Mouse (Mus musculus) stomach, embryonic 15.5 days (tissue): ENCODE measurements at regions not wholly inside any gene's neighbourhood (a gene's known extent, or its start where the extent isn't known, plus 50 kb on each side); places are given as distances from the start of the nearest gene placed in this dataset.

Experiments
- ATAC-seq: fragments of 200-750 bp; cut with Nextera tagmentation; 2 replicates; pipeline ENCODE4 v1.8.0; 2017; ENCODE audit warnings: low read depth, moderate number of reproducible peaks, moderate TSS enrichment; ENCODE audit not compliant: insufficient read depth, low FRiP score
- H3K27ac ChIP-seq: fragments of 300-500 bp; sonication (generic); 2 replicates; pipeline ENCODE4 v1.5.1; 2015; ENCODE audit warnings: mild to moderate bottlenecking, inconsistent platforms
- H3K27me3 ChIP-seq: fragments of 300-500 bp; sonication (generic); replicated peaks from 2 replicates; pipeline ENCODE4 v1.6.1; 2015; ENCODE audit warnings: inconsistent platforms
- H3K36me3 ChIP-seq: fragments of 300-500 bp; sonication (generic); 2 replicates; pipeline ENCODE4 v1.6.1; 2015; ENCODE audit warnings: inconsistent platforms
- H3K4me1 ChIP-seq: fragments of 300-500 bp; sonication (generic); 2 replicates; pipeline ENCODE4 v1.6.1; 2015; ENCODE audit warnings: inconsistent platforms
- H3K4me2 ChIP-seq: fragments of 300-500 bp; sonication (generic); 2 replicates; pipeline ENCODE4 v1.6.1; 2015; ENCODE audit warnings: mild to moderate bottlenecking, inconsistent platforms
- H3K4me3 ChIP-seq: fragments of 300-500 bp; sonication (generic); replicated peaks from 2 replicates; pipeline ENCODE4 v1.5.1; 2015; ENCODE audit warnings: inconsistent platforms
- H3K9ac ChIP-seq: fragments of 300-500 bp; sonication (generic); 2 replicates; pipeline ENCODE4 v1.6.1; 2015; ENCODE audit warnings: inconsistent platforms
- H3K9me3 ChIP-seq: fragments of 300-500 bp; sonication (generic); 2 replicates; pipeline ENCODE4 v1.6.1; 2016; ENCODE audit warnings: inconsistent platforms
- WGBS: fragments of 180-500 bp; shearing (Covaris S2); methylation state at CpG from one replicate; pipeline ENCODE4 v1.1.7; 2015; 5-methylcytosine and 5-hydroxymethylcytosine counted together

- ATAC-seq = no peak
- no peaks in the 10 kb centered on the region for H3K27me3 ChIP-seq
- H3K36me3 ChIP-seq = no peaks in the 10 kb centered on the region
- H3K9ac ChIP-seq = no peak overlapping the region
- H3K4me3 ChIP-seq = no peak overlapping the region
- H3K27ac ChIP-seq = no peak overlapping the region
- 23% methylated on average over 2 of the region's 2 CpGs for WGBS
- H3K4me1 ChIP-seq = no peaks in the 10 kb centered on the region; the same call in 1 of the 2 replicates
- no peak overlapping the region for H3K4me2 ChIP-seq
- H3K9me3 ChIP-seq = no peaks in the 10 kb centered on the region
Observed at GRCm38 (mm10) chr12:12534779-12535178, 272.8 kb downstream of the Fam49a start.

DNA sequence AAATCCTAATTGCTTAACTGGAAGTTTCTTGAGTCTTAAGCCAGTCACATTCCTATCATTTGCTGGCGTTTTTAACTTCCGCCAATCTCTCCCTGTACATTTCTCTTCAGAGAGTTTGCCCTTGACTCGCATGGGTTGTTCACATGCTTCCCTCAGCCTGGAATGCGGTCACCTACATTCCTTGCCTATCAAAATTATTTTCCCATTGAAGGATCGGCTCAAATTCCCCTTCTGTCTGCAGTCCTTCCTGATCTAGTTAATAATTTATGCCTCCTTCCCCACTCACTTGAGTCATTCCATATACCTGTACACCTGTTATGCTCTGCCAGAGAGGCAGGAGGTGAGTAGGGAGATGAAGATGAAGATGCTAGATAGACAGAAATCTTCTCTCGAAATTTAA is 268.9 kb downstream of the Fam49a start:
- no peak overlapping the region for H3K9ac ChIP-seq
- H3K4me1 ChIP-seq = no peaks in the 10 kb centered on the region; the same call in 1 of the 2 replicates
- no peak overlapping the region for H3K4me2 ChIP-seq
- no peak overlapping the region for H3K4me3 ChIP-seq
- H3K9me3 ChIP-seq = no peaks in the 10 kb centered on the region
- peak; percentile 74 for ATAC-seq
- H3K27ac ChIP-seq = 0 out of 2 replicates have a peak overlapping the region, but pooled peaks have one; percentile 16
- H3K27me3 ChIP-seq = no peaks in the 10 kb centered on the region
- no peaks in the 10 kb centered on the region for H3K36me3 ChIP-seq
- 50% methylated on average over 6 of the region's 6 CpGs for WGBS

DNA sequence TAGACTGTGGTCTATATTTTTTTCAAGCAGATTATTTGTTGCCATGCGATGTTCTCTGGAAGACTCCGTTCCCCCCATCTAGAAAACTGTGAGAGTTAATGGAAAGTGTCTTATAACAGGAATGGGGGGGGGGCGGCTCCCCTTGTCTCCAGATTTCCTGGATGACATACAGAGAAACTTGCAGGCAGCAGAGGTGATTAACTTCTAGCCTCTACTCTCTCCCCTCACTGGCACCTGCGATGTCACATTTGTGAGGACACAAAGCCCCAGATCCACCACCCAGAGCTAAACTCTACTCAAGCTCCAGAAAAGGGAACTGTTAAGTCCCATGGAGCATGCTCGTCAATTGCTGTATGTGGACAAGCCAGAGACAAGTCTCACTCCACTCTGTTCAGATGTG is 267.6 kb downstream of the Fam49a start:
- H3K4me3 ChIP-seq = no peak overlapping the region
- WGBS = 88% methylated on average over 5 of the region's 5 CpGs
- H3K27me3 ChIP-seq = no peaks in the 10 kb centered on the region
- no peak overlapping the region for H3K4me2 ChIP-seq
- no peaks in the 10 kb centered on the region; the same call in 1 of the 2 replicates for H3K4me1 ChIP-seq
- no peak for ATAC-seq
- H3K9me3 ChIP-seq = no peaks in the 10 kb centered on the region
- no peak overlapping the region for H3K9ac ChIP-seq
- no peaks in the 10 kb centered on the region for H3K36me3 ChIP-seq
- H3K27ac ChIP-seq = no peak overlapping the region

GRCm38 (mm10) chr12:12528478-12528981 is 266.6 kb downstream of the Fam49a start:
- Histone ChIP-seq H3K4me3 (no peak overlapping the region), H3K27ac (no peak overlapping the region), H3K4me1 (no peaks in the 10 kb centered on the region; the same call in 1 of the 2 replicates), H3K27me3 (no peaks in the 10 kb centered on the region), H3K36me3 (no peaks in the 10 kb centered on the region), H3K4me2 (no peak overlapping the region), H3K9ac (no peak overlapping the region), H3K9me3 (no peaks in the 10 kb centered on the region)
- WGBS = 61% methylated on average over 3 of the region's 3 CpGs
- no peak for ATAC-seq

GRCm38 (mm10) chr12:12527766-12528477 is 266.0 kb downstream of the Fam49a start:
- Histone ChIP-seq H3K9me3 (no peaks in the 10 kb centered on the region), H3K27ac (no peak overlapping the region), H3K36me3 (no peaks in the 10 kb centered on the region), H3K9ac (no peak overlapping the region), H3K4me2 (no peak overlapping the region), H3K4me3 (no peak overlapping the region), H3K4me1 (no peaks in the 10 kb centered on the region; the same call in 1 of the 2 replicates), H3K27me3 (no peaks in the 10 kb centered on the region)
- 42% methylated on average over 7 of the region's 7 CpGs for WGBS
- ATAC-seq = no peak

DNA sequence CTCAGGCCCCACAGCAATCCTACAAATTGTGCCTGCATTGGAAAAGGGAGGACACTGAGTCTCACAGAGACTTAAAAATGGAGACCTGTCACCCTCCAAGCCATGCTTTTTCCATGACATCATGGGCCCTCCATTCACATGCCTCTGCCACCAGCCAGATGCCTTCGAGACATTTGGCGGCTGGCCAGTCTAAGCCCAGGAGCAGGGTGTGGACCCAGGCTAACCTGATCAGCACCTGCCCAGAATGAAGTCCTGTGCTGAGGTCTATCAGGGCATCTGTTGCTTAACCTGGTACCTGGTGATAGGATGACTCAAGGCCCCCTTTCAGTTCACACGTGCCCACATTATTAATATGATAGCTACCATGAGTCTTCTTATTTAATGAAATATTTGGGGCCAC is 265.4 kb downstream of the Fam49a start:
- 58% methylated on average over 3 of the region's 3 CpGs for WGBS
- Histone ChIP-seq H3K9me3 (no peaks in the 10 kb centered on the region), H3K27me3 (no peaks in the 10 kb centered on the region), H3K4me3 (no peak overlapping the region), H3K4me2 (no peak overlapping the region), H3K27ac (no peak overlapping the region), H3K4me1 (no peaks in the 10 kb centered on the region; the same call in 1 of the 2 replicates), H3K9ac (no peak overlapping the region), H3K36me3 (no peaks in the 10 kb centered on the region)
- ATAC-seq = peak; percentile 67

DNA sequence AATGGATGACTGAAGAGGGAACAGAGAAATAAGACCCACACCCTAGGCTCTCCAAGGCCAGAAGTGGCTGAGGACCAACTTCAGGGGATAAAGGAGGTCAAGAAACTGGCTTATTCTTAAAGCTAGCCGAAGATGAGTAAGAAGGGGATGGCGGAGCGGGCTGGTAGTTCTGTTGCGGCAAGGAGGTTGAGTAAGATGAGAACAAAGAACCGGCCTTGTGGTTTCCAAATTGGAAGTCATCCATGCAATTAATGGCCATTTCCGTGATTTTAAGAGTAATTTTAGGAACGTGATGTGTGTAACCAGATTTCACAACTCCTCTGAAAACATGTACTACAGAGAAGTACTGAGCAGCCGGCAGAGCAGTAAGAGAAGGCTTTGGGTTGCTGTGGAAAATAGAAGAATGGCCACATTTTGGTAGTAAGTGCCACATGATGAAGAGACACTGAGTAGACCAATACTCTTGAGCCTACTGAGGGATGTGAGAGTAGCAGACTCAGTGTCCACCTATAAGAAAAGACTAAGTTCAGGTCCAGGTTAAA is 258.4 kb downstream of the Fam49a start:
- no peak overlapping the region for H3K27ac ChIP-seq
- H3K36me3 ChIP-seq = no peaks in the 10 kb centered on the region
- no peaks in the 10 kb centered on the region for H3K9me3 ChIP-seq
- ATAC-seq = no peak
- H3K27me3 ChIP-seq = no peaks in the 10 kb centered on the region
- H3K4me2 ChIP-seq = no peak overlapping the region
- no peaks in the 10 kb centered on the region for H3K4me1 ChIP-seq
- no peak overlapping the region for H3K9ac ChIP-seq
- no peak overlapping the region for H3K4me3 ChIP-seq
- WGBS = 91% methylated on average over 8 of the region's 8 CpGs

DNA sequence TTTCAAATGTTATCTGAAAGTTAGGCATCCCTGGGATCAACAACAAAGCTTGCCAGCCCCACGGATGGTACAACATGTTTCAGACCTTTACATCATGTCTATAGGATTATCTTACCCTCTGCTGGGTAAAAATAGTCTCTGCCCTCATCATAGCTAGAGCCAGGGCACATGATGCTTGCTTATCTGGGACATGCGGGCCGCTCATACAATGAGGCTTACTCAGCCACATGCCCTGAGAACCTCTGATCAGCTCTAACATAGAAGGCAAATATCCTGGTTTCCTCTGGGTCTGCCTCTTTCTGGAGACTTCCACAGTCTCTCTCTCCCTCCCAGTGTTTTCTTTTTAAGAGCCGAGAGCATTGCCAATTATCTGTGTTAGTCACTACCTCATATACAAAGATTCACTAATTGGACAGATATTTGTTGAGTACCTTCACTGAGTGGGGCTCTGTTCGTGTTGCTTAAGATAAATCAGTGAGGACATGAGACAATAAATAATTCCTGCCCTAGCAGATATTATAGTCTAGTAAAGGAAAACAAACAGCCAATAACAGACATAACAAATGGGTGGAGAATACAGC is 256.6 kb downstream of the Fam49a start:
- no peak overlapping the region for H3K27ac ChIP-seq
- no peaks in the 10 kb centered on the region for H3K27me3 ChIP-seq
- no peak overlapping the region for H3K9ac ChIP-seq
- no peaks in the 10 kb centered on the region for H3K36me3 ChIP-seq
- ATAC-seq = no peak
- H3K4me3 ChIP-seq = no peak overlapping the region
- no peaks in the 10 kb centered on the region for H3K4me1 ChIP-seq
- no peaks in the 10 kb centered on the region for H3K9me3 ChIP-seq
- whole genome bisulfite sequencing = 53% methylated on average over 5 of the region's 5 CpGs
- no peak overlapping the region for H3K4me2 ChIP-seq

GRCm38 (mm10) chr12:12517020-12517419 is 255.1 kb downstream of the Fam49a start:
- Histone ChIP-seq H3K36me3 (no peaks in the 10 kb centered on the region), H3K9ac (no peak overlapping the region), H3K4me1 (no peaks in the 10 kb centered on the region), H3K27me3 (no peaks in the 10 kb centered on the region), H3K4me3 (no peak overlapping the region), H3K27ac (no peak overlapping the region), H3K4me2 (no peak overlapping the region), H3K9me3 (no peaks in the 10 kb centered on the region)
- ATAC-seq = no peak; the same call in 1 of the 2 replicates
- 77% methylated on average over 4 of the region's 4 CpGs for WGBS

- no peak for ATAC-seq
- Histone ChIP-seq H3K4me3 (no peak overlapping the region), H3K27ac (no peak overlapping the region), H3K9me3 (no peaks in the 10 kb centered on the region), H3K36me3 (no peaks in the 10 kb centered on the region), H3K4me1 (no peaks in the 10 kb centered on the region), H3K27me3 (no peaks in the 10 kb centered on the region), H3K9ac (no peak overlapping the region), H3K4me2 (no peak overlapping the region)
Observed at GRCm38 (mm10) chr12:12510764-12511163, 248.8 kb downstream of the Fam49a start.

DNA sequence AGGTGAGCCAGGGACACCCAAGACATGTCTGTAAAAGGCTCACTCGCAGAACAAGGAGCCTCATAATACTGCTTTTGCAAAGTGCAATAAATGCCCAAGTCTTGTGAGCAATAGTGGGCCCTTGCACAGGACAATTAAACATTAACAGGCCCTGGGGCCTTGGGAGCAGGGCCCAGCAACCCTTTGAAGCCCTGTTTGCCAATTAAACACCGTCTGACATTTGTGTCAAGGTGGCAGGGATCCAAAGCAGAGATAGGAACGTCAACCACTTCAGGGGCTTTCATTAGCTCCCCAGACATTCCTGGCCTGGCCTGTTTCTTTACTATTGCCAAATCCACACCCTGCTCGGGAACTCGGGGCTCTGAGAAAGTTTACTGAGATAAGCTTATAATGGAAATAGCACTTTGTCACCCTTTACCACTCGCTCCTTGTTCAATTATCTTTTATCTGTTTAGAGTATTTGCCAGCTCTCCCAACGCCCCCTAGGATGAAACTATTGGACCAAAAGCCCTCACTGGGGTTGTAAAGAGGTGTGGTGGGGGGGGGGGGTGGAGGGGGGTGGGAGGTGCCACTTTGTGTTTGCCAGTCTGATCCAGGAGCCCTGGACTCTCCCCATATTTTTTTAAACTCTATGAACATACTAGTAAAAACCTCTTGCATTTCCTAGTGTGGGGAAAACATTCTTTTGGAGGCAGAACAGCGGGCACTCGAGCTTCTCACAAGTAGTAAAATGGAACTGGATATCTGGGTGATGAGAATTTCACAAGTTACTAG is 247.4 kb downstream of the Fam49a start:
- 22% methylated on average over 9 of the region's 9 CpGs for WGBS
- no peak overlapping the region; the same call in 1 of the 2 replicates for H3K4me2 ChIP-seq
- ATAC-seq = peak; percentile 92

More for the DNA sequence above, 247.4 kb downstream of the Fam49a start:
- Histone ChIP-seq H3K4me3 (no peak overlapping the region), H3K9me3 (no peaks in the 10 kb centered on the region), H3K9ac (no peak overlapping the region), H3K36me3 (no peaks in the 10 kb centered on the region), H3K27ac (peak overlapping the region; percentile 67), H3K27me3 (no peaks in the 10 kb centered on the region), H3K4me1 (no peaks in the 10 kb centered on the region)
